Mouse (Mus musculus) c-Kit-positive CD71-positive TER-119-negative erythroid progenitor cells, embryonic 14.5 days (primary cell): ENCODE data around the gene Gm9887.
A peak's percentile ranks its signal among the peaks of the same experiment; 100 is the strongest.
"Not testable (repeated sequence)": the region's sequence is repeated elsewhere in the genome, so short reads cannot be mapped to it uniquely, and the experiment has no call there.

ENCODE experiments used
- DNase-seq: peaks from one replicate; pipeline ENCODE4 v3.0.0-alpha.2; 2013; ENCODE audit warnings: low read depth

The Gm9887 gene

GRCm38 (mm10) chr12:69386281-69386732 lies 14.0 kb upstream of the Gm9887 start:
- DNase-seq = not testable (repeated sequence)

DNA sequence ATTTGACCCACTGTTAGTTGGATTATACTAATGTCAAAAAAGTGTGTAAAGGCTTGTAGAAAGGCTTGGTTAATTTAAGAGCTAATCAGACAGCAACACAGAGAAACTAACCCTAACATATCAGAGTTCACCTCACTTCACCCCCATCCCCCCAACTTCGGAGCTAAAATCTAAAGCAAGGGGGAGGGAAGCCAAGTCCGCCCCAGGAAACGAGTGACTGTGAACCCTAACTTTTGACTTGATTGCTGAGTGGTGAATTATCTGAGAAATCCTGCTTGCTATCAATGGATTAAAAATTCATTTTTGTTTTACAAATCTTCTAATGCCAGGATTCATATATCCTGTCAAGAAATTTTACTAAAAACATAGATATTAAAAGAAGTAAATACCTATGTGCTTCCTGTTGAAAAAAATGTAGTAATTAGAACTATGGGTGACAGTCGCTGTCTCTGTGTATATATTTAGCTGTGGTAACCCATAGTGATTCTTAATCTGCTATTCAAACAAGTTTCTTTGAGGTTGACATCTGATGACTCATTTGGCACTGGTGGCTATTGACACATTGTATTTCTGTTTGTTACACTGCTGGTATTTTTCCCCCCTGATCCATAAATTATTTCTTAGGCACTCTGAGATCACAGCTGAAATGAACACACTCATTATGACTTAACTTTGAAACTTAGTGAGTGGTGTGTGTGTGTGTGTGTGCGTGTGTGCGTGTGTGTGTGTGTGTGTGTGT lies 13.5 kb upstream of the Gm9887 start:
- DNase-seq = no peak

GRCm38 (mm10) chr12:69384606-69385005 lies 12.3 kb upstream of the Gm9887 start:
- DNase-seq = no peak

DNA sequence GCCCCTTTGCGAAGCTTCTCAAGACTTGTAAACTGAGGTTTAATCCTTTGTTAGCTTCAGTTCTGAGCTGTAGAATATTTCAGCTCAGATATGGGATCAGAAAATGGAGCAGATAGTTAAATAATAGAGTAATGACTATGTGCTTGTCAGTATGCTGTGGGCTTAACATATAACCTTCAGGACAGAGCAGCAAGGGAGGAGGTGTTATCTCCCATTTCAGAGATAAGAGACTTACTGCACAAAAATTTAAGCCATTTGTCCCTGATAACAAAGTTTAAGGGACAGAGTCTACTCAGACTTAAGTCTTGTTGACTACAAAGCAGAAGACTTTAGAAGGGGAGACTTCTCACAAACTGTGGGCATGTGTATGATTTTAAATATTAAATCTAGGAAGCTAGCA lies 10.6 kb upstream of the Gm9887 start:
- DNase-seq = no peak

GRCm38 (mm10) chr12:69378558-69379454 lies 6.5 kb upstream of the Gm9887 start:
- no peak for DNase-seq

- DNase-seq = not testable (repeated sequence)
Measured at GRCm38 (mm10) chr12:69377636-69378035, 5.4 kb upstream of the Gm9887 start.

- DNase-seq = no peak
Measured at GRCm38 (mm10) chr12:69377188-69377587, 4.9 kb upstream of the Gm9887 start.

DNA sequence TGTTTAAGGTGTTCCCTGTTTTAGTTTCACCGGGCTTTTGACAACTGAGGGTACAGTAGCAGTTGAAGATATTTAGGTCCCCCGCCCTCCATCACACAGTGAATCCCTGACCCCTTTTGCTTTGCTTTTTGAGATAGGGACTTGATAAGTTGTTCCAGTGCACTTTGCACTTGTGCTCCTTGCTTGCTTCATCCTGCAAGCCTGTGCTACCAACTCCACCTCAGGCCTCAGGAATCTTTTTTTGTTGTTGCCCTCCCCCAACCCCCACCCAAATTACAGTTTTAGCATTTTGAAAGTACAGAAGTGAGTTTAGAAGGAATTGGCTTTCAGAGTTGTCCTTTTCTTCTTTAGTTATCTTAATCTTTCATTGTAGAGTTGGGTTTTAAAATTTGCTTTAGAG lies 3.9 kb upstream of the Gm9887 start:
- DNase-seq = no peak

GRCm38 (mm10) chr12:69373850-69374766 lies 1.9 kb upstream of the Gm9887 start:
- no peak for DNase-seq

DNA sequence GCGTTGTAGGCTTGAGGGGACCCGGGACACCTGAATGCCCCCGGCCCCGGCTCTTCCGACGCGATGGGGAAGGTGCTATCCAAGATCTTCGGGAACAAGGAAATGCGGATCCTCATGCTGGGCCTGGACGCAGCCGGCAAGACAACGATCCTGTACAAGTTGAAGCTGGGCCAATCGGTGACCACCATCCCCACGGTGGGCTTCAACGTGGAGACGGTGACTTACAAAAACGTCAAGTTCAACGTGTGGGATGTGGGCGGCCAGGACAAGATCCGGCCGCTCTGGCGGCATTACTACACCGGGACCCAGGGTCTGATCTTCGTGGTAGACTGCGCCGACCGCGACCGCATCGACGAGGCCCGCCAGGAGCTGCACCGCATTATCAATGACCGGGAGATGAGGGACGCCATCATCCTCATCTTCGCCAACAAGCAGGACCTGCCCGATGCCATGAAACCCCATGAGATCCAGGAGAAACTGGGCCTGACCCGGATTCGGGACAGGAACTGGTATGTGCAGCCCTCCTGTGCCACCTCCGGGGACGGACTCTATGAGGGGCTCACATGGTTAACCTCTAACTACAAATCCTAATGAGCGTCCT lies 573 bp upstream of the Gm9887 start:
- no peak for DNase-seq

DNA sequence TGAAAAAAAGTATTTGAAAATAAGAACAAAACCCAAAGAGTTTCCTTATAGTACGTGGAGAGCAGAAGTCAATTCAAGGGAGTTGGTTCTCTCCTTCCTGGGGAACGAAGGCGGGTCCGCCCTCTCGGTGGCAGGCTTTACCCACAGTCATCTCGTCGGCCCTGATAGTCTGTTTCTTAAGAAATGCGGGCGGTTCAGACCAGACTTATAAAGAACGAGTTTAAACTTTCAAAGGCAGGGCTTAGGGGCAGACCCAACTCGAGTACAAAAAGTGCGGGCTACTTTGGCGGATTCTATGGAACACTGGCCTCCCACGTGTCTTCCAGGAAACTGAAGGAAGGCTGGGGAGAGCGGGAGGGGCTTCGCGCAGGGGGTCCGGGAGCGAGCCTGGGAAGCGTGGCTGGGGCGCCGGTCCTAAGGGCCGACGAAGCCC lies 821 bp downstream of the Gm9887 start:
- peak; percentile 70 for DNase-seq

- no peak for DNase-seq
Measured at GRCm38 (mm10) chr12:69370936-69371335, 1.3 kb downstream of the Gm9887 start.

- no peak for DNase-seq
Measured at GRCm38 (mm10) chr12:69367557-69367956, 4.7 kb downstream of the Gm9887 start.

DNA sequence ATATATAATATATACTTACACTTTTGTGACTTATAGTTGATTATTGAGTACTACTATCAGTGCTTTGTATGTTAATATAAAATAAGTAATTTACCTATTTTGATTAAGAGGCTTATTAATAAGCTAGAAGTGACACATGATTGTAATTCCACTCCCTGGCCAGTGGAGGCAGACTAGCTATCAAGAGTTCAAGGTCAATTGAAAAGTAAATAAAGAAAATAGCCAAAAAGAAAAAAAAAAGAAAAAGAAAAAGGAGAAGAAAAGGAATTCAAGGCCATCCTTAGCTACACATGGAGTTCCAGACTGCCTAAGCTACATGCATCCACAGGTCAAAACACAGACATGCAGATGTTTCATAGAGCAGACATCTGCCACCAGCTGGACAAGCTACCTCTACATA lies 5.8 kb downstream of the Gm9887 start:
- DNase-seq = no peak

- DNase-seq = no peak
Measured at GRCm38 (mm10) chr12:69365757-69366156, 6.5 kb downstream of the Gm9887 start.

DNA sequence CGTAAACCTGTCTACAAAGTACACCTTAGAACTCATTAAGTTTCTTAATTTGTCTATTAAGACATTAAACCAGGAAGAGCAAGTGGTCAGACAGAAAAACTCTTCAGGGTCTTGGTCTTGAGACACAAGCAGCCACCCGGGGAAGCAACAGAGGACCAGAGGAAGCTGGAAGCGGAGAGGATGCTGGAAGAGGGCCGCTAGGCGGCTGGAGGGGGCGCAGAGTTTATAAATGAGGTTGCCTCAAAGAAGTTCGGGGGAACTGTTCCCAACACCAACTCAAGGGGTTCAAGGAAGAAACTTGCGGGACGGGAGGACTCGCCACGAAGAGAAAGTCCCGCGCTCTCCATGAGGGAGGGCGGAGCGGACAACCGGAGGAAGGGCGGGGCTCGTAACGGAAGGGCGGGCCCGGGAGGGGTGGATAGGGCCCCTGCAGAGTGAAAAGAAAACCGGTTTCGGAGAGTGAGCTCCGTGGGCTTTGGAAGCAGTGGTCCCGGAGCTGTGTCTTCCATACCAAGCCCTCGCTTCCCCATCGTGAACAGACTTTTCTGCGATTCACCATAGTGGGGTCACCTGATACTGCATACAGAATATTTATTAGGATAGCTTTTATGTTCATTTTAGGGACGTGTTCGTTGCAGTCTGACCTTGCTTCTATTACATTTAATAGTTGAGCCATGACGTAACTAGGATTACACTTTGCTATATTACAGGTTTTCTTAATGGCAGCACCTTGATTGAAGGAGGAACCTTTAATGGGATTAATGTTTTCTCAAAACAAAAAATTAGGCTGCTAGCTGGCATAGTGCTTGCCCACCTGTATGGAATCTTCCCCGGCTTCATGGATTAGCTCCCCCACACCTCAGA lies 8.1 kb downstream of the Gm9887 start:
- DNase-seq = peak; percentile 79

DNA sequence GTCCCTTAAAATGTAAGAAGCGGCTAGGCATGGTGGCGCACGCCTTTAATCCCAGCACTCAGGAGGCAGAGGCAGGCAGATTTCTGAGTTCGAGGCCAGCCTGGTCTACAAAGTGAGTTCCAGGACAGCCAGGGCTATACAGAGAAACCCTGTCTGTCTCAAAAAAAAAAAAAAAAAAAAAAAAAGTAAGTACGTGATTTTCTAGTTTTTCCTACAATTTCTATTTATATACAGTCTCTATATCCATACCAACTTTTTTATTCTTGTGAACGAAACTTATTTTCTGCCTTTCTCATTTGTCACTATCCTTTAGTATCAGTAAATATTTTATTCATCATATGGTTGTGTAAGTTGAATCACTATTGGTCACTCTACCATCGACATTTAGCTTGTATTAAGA lies 9.1 kb downstream of the Gm9887 start:
- DNase-seq = not testable (repeated sequence)

- no peak for DNase-seq
Measured at GRCm38 (mm10) chr12:69362388-69362787, 9.9 kb downstream of the Gm9887 start.

GRCm38 (mm10) chr12:69361919-69362318 lies 10.3 kb downstream of the Gm9887 start:
- DNase-seq = no peak
